Mouse (Mus musculus): ENCODE measurements at regions not wholly inside any gene's neighbourhood (a gene's known extent, or its start where the extent isn't known, plus 50 kb on each side); places are given as distances from the start of the nearest gene placed in this dataset.
A peak's percentile ranks its signal among the peaks of the same experiment; 100 is the strongest.

GRCm38 (mm10) chr6:22423070-22423980 is 67.3 kb upstream of the Fam3c start:
- H3K4me1 ChIP-seq (replicated peaks; ENCODE audit: control insufficient read depth, insufficient read depth, low read length), result no peaks in the 10 kb centered on the region
- no peak overlapping the region for H3K4me3 ChIP-seq (ENCODE audit: low read depth, low read length)
- TF ChIP-seq CTCF (IDR thresholded peaks at IDR 0.05; ENCODE audit: low read depth), result no peak
- 41% methylated on average over 9 of the region's 9 CpGs for WGBS
- no peaks in the 10 kb centered on the region for H3K27me3 ChIP-seq (replicated peaks; ENCODE audit: control insufficient read depth, insufficient read depth, low read length)
- H3K9me3 ChIP-seq (ENCODE audit: control insufficient read depth), result no peaks in the 10 kb centered on the region
- no peaks in the 10 kb centered on the region for H3K36me3 ChIP-seq (ENCODE audit: control insufficient read depth, insufficient read depth)
- peak; percentile 28; the same call in 1 of the 2 replicates for ATAC-seq
- H3K4me2 ChIP-seq (replicated peaks; ENCODE audit: low read depth), result no peak overlapping the region
- no peak overlapping the region for H3K9ac ChIP-seq (ENCODE audit: low read depth, low read length)
- H3K27ac ChIP-seq (ENCODE audit: low read depth, low read length), result no peak overlapping the region

GRCm38 (mm10) chr6:22421551-22421950 is 65.5 kb upstream of the Fam3c start:
- 66% methylated on average over 2 of the region's 2 CpGs for WGBS
- Histone ChIP-seq H3K36me3 (ENCODE audit: control insufficient read depth, insufficient read depth) (no peaks in the 10 kb centered on the region), H3K27me3 (replicated peaks; ENCODE audit: control insufficient read depth, insufficient read depth, low read length) (no peaks in the 10 kb centered on the region), H3K9ac (ENCODE audit: low read depth, low read length) (no peak overlapping the region), H3K9me3 (ENCODE audit: control insufficient read depth) (no peaks in the 10 kb centered on the region), H3K27ac (ENCODE audit: low read depth, low read length) (no peak overlapping the region), H3K4me2 (replicated peaks; ENCODE audit: low read depth) (no peak overlapping the region), H3K4me1 (replicated peaks; ENCODE audit: control insufficient read depth, insufficient read depth, low read length) (no peaks in the 10 kb centered on the region), H3K4me3 (ENCODE audit: low read depth, low read length) (no peak overlapping the region)
- no peak for TF ChIP-seq CTCF (IDR thresholded peaks at IDR 0.05; ENCODE audit: low read depth)
- no peak for ATAC-seq

GRCm38 (mm10) chr6:22418279-22418678 is 62.2 kb upstream of the Fam3c start:
- Histone ChIP-seq H3K27me3 (replicated peaks; ENCODE audit: control insufficient read depth, insufficient read depth, low read length) (no peaks in the 10 kb centered on the region), H3K4me2 (replicated peaks; ENCODE audit: low read depth) (no peak overlapping the region), H3K9ac (ENCODE audit: low read depth, low read length) (no peak overlapping the region), H3K36me3 (ENCODE audit: control insufficient read depth, insufficient read depth) (no peaks in the 10 kb centered on the region), H3K27ac (ENCODE audit: low read depth, low read length) (no peak overlapping the region), H3K4me3 (ENCODE audit: low read depth, low read length) (no peak overlapping the region), H3K4me1 (replicated peaks; ENCODE audit: control insufficient read depth, insufficient read depth, low read length) (no peaks in the 10 kb centered on the region), H3K9me3 (ENCODE audit: control insufficient read depth) (no peaks in the 10 kb centered on the region)
- 66% methylated on average over 4 of the region's 4 CpGs for WGBS
- no peak for ATAC-seq
- TF ChIP-seq CTCF (IDR thresholded peaks at IDR 0.05; ENCODE audit: low read depth), result no peak

GRCm38 (mm10) chr6:22417189-22417588 is 61.1 kb upstream of the Fam3c start:
- H3K36me3 ChIP-seq (ENCODE audit: control insufficient read depth, insufficient read depth), result no peaks in the 10 kb centered on the region
- no peak overlapping the region for H3K9ac ChIP-seq (ENCODE audit: low read depth, low read length)
- no peak overlapping the region for H3K27ac ChIP-seq (ENCODE audit: low read depth, low read length)
- TF ChIP-seq CTCF (IDR thresholded peaks at IDR 0.05; ENCODE audit: low read depth), result no peak
- no peaks in the 10 kb centered on the region for H3K4me1 ChIP-seq (replicated peaks; ENCODE audit: control insufficient read depth, insufficient read depth, low read length)
- H3K27me3 ChIP-seq (replicated peaks; ENCODE audit: control insufficient read depth, insufficient read depth, low read length), result no peaks in the 10 kb centered on the region
- no peak overlapping the region for H3K4me3 ChIP-seq (ENCODE audit: low read depth, low read length)
- no peak for ATAC-seq
- no peak overlapping the region for H3K4me2 ChIP-seq (replicated peaks; ENCODE audit: low read depth)
- no peaks in the 10 kb centered on the region for H3K9me3 ChIP-seq (ENCODE audit: control insufficient read depth)
- 35% methylated on average over 2 of the region's 2 CpGs for whole genome bisulfite sequencing

- 85% methylated on average over 2 of the region's 2 CpGs for WGBS
These were observed 55.8 kb upstream of the Fam3c start for GRCm38 (mm10) chr6:22411796-22412195.

GRCm38 (mm10) chr6:22408808-22409589 is 53.0 kb upstream of the Fam3c start:
- no peak for TF ChIP-seq CTCF (IDR thresholded peaks at IDR 0.05; ENCODE audit: low read depth)
- no peak overlapping the region for H3K9ac ChIP-seq (ENCODE audit: low read depth, low read length)
- no peak overlapping the region for H3K4me3 ChIP-seq (ENCODE audit: low read depth, low read length)
- no peaks in the 10 kb centered on the region for H3K36me3 ChIP-seq (ENCODE audit: control insufficient read depth, insufficient read depth)
- H3K9me3 ChIP-seq (ENCODE audit: control insufficient read depth), result no peaks in the 10 kb centered on the region
- no peak for ATAC-seq
- H3K4me2 ChIP-seq (replicated peaks; ENCODE audit: low read depth), result no peak overlapping the region
- H3K27ac ChIP-seq (ENCODE audit: low read depth, low read length), result no peak overlapping the region
- no peaks in the 10 kb centered on the region for H3K27me3 ChIP-seq (replicated peaks; ENCODE audit: control insufficient read depth, insufficient read depth, low read length)
- H3K4me1 ChIP-seq (replicated peaks; ENCODE audit: control insufficient read depth, insufficient read depth, low read length), result no peaks in the 10 kb centered on the region
- 48% methylated on average over 7 of the region's 7 CpGs for WGBS

More at GRCm38 (mm10) chr6:22411796-22412195, 55.8 kb upstream of the Fam3c start:
- Histone ChIP-seq H3K9ac (ENCODE audit: low read depth, low read length) (no peak overlapping the region), H3K4me2 (replicated peaks; ENCODE audit: low read depth) (no peak overlapping the region), H3K27ac (ENCODE audit: low read depth, low read length) (no peak overlapping the region), H3K36me3 (ENCODE audit: control insufficient read depth, insufficient read depth) (no peaks in the 10 kb centered on the region), H3K4me3 (ENCODE audit: low read depth, low read length) (no peak overlapping the region), H3K27me3 (replicated peaks; ENCODE audit: control insufficient read depth, insufficient read depth, low read length) (no peaks in the 10 kb centered on the region), H3K4me1 (replicated peaks; ENCODE audit: control insufficient read depth, insufficient read depth, low read length) (no peaks in the 10 kb centered on the region), H3K9me3 (ENCODE audit: control insufficient read depth) (no peaks in the 10 kb centered on the region)
- TF ChIP-seq CTCF (IDR thresholded peaks at IDR 0.05; ENCODE audit: low read depth), result no peak
- ATAC-seq, result no peak

All from intestine, postnatal 0 days (tissue).